Mouse (Mus musculus) mouse trophoblast stem cell (cell line): ENCODE data around the gene Npepl1.

ENCODE experiments used
- in situ Hi-C, 2 experiments: fragments of 300-500 bp; cut with MseI, MboI; formaldehyde crosslinking; loops; 2 replicates in 1 of 2; 3 replicates in 1 of 2; pipeline ENCODE4 v1.15.1; 2025

Gene Npepl1

GRCm38 (mm10) chr2:174109991-174110782 lies at the start of gene Npepl1:
Gene Npepl1, plus strand, starts transcription at chr2:174110349.
- in situ Hi-C loops, result no loop called here

GRCm38 (mm10) chr2:174061219-174061618 lies 48.9 kb upstream of the Npepl1 start:
- in situ Hi-C loops, result no loop called here

GRCm38 (mm10) chr2:174063074-174063473 lies 47.1 kb upstream of the Npepl1 start:
- in situ Hi-C loops, result no loop called here

GRCm38 (mm10) chr2:174063527-174064211 lies 46.5 kb upstream of the Npepl1 start:
- in situ Hi-C loops, result no loop called here

- in situ Hi-C loops, result no loop called here
Measured at GRCm38 (mm10) chr2:174067793-174068419, 42.2 kb upstream of the Npepl1 start.

- in situ Hi-C loops, result no loop called here
Measured at GRCm38 (mm10) chr2:174069532-174070049, 40.6 kb upstream of the Npepl1 start.

- in situ Hi-C loops, result no loop called here
Measured at GRCm38 (mm10) chr2:174071406-174071805, 38.7 kb upstream of the Npepl1 start.

- in situ Hi-C loops, result no loop called here
Measured at GRCm38 (mm10) chr2:174073156-174073790, 36.9 kb upstream of the Npepl1 start.

GRCm38 (mm10) chr2:174074621-174075020 lies 35.5 kb upstream of the Npepl1 start:
- in situ Hi-C loops, result no loop called here

GRCm38 (mm10) chr2:174075072-174075570 lies 35.0 kb upstream of the Npepl1 start:
- in situ Hi-C loops, result no loop called here

GRCm38 (mm10) chr2:174075673-174076432 lies 34.3 kb upstream of the Npepl1 start, which contains the start of gene Stx16:
Gene Stx16, plus strand, starts transcription at chr2:174076308.
- in situ Hi-C loops, result no loop called here

- in situ Hi-C loops, result no loop called here
Measured at GRCm38 (mm10) chr2:174076433-174076824, 33.7 kb upstream of the Npepl1 start.

- in situ Hi-C loops, result no loop called here
Measured at GRCm38 (mm10) chr2:174077004-174077695, 33.0 kb upstream of the Npepl1 start.

- in situ Hi-C loops, result no loop called here
Measured at GRCm38 (mm10) chr2:174077776-174078338, 32.3 kb upstream of the Npepl1 start.

- in situ Hi-C loops, result no loop called here
Measured at GRCm38 (mm10) chr2:174081833-174082232, 28.3 kb upstream of the Npepl1 start.

- in situ Hi-C loops, result no loop called here
Measured at GRCm38 (mm10) chr2:174082380-174082918, 27.7 kb upstream of the Npepl1 start.

GRCm38 (mm10) chr2:174095086-174095485 lies 15.1 kb upstream of the Npepl1 start:
- in situ Hi-C loops, result no loop called here

GRCm38 (mm10) chr2:174102399-174102798 lies 7.8 kb upstream of the Npepl1 start:
- in situ Hi-C loops, result no loop called here

- in situ Hi-C loops, result no loop called here
Measured at GRCm38 (mm10) chr2:174103527-174103926, 6.6 kb upstream of the Npepl1 start.

GRCm38 (mm10) chr2:174107375-174107774 lies 2.8 kb upstream of the Npepl1 start:
- in situ Hi-C loops, result no loop called here
